ENCODE assay signal across 18 mouse cellular contexts in genomic region chr5:43074536-43074935, GRCm38 (mm10).
DNase-seq lines count a peak whose midpoint lies in the region; ATAC-seq and TF ChIP-seq lines count a peak whose summit lies in the region.
"Had no signal": no experiment of that assay in that cellular context is flagged by ENCODE, and none has a peak within 500 bp of the region (broad histone marks: within the 10 kb centered on the region; RNA-seq: fewer than 3 reads in every experiment).

No protein-coding gene starts in this region.

- no peaks in the 10 kb centered on the region for H3K9me3 ChIP-seq in kidney, embryonic 14.5 days (ENCODE audit: control insufficient read depth, low read length)
- H3K9me3 ChIP-seq in liver, postnatal 0 days (ENCODE audit: low read length) = no peaks in the 10 kb centered on the region
- no peaks in the 10 kb centered on the region for H3K9me3 ChIP-seq in liver, embryonic 11.5 days (ENCODE audit: control insufficient read depth, low read length)
- H3K9me3 ChIP-seq: embryonic facial prominence, embryonic 10.5 days; forebrain, embryonic 13.5 days; heart, embryonic 13.5 days had no signal

- H3K4me3 ChIP-seq in kidney, embryonic 14.5 days (ENCODE audit: low read length) = no peak overlapping the region
- no peak overlapping the region for H3K4me3 ChIP-seq in liver, postnatal 0 days (ENCODE audit: low read depth, low read length)
- no peak overlapping the region for H3K4me3 ChIP-seq in liver, embryonic 11.5 days (ENCODE audit: low read depth, low read length)
- H3K4me3 ChIP-seq: embryonic facial prominence, embryonic 10.5 days; forebrain, embryonic 13.5 days; heart, adult 2 months; heart, embryonic 13.5 days had no signal

- DNase-seq in kidney, adult 8-10 months = peak; percentile 26 to 71
- DNase-seq in liver, postnatal 0 days = no peak
- DNase-seq in liver, embryonic 11.5 days (ENCODE audit: low spot score) = no peak
- peak; percentile 72 for DNase-seq in kidney, postnatal 14 days
- DNase-seq in spleen, postnatal 36 days (ENCODE audit: low spot score in 2 of 2) = no peak
- DNase-seq in right cerebral cortex, postnatal 10 days (ENCODE audit: low spot score in 2 of 2) = no peak
- DNase-seq: adrenal gland, adult 8-10 months; adrenal gland, postnatal 36 days; cerebellum, adult 2 months; cerebellum, postnatal 10 days; forebrain, postnatal 0 days; gastrocnemius, postnatal 14 days; heart, adult 2 months; heart, postnatal 36 days had no signal

- 84% methylated on average over 3 of the region's 3 CpGs for WGBS in kidney, embryonic 14.5 days
- 53% methylated on average over 3 of the region's 3 CpGs for WGBS in liver, postnatal 0 days (ENCODE audit: insufficient replicate concordance)
- 77% methylated on average over 3 of the region's 3 CpGs for WGBS in liver, embryonic 11.5 days

- no peaks in the 10 kb centered on the region for H3K27me3 ChIP-seq in kidney, embryonic 14.5 days (ENCODE audit: control insufficient read depth, insufficient read depth, low read length)
- no peaks in the 10 kb centered on the region for H3K27me3 ChIP-seq in liver, postnatal 0 days (ENCODE audit: insufficient read depth, low read length)
- H3K27me3 ChIP-seq in liver, embryonic 11.5 days (replicated peaks; ENCODE audit: control insufficient read depth, insufficient read depth, low read length) = no peaks in the 10 kb centered on the region
- H3K27me3 ChIP-seq: forebrain, embryonic 13.5 days; heart, embryonic 13.5 days had no signal

- no peak overlapping the region for H3K4me2 ChIP-seq in kidney, embryonic 14.5 days (replicated peaks; ENCODE audit: low read depth, low read length)
- no peak overlapping the region for H3K4me2 ChIP-seq in liver, postnatal 0 days (ENCODE audit: low read depth, low read length)
- H3K4me2 ChIP-seq in liver, embryonic 11.5 days = no peak overlapping the region
- H3K4me2 ChIP-seq: forebrain, embryonic 13.5 days; heart, embryonic 13.5 days had no signal

- no peaks in the 10 kb centered on the region for H3K4me1 ChIP-seq in kidney, embryonic 14.5 days (ENCODE audit: control insufficient read depth, insufficient read depth, low read length)
- H3K4me1 ChIP-seq in liver, postnatal 0 days (ENCODE audit: insufficient read depth) = 0 out of 2 replicates have a peak, but pooled peaks cover 3% of the 10 kb centered on the region
- no peaks in the 10 kb centered on the region for H3K4me1 ChIP-seq in liver, embryonic 11.5 days (replicated peaks; ENCODE audit: control insufficient read depth, insufficient read depth, low read length)
- H3K4me1 ChIP-seq: embryonic facial prominence, embryonic 10.5 days; forebrain, embryonic 13.5 days; heart, embryonic 13.5 days had no signal

- no peak overlapping the region for H3K9ac ChIP-seq in kidney, embryonic 14.5 days (ENCODE audit: low read depth, low read length)
- H3K9ac ChIP-seq in liver, postnatal 0 days (replicated peaks) = no peak overlapping the region
- no peak overlapping the region for H3K9ac ChIP-seq in liver, embryonic 11.5 days (ENCODE audit: low read depth, low read length)
- H3K9ac ChIP-seq: forebrain, embryonic 13.5 days; forebrain, postnatal 0 days; heart, embryonic 13.5 days had no signal

- no peak for TF ChIP-seq EP300 in liver, postnatal 0 days (IDR thresholded peaks at IDR 0.05; ENCODE audit: low read depth)

- H3K27ac ChIP-seq in kidney, embryonic 14.5 days (ENCODE audit: low read depth, low read length) = no peak overlapping the region
- no peak overlapping the region for H3K27ac ChIP-seq in liver, postnatal 0 days (ENCODE audit: low read depth)
- no peak overlapping the region for H3K27ac ChIP-seq in liver, embryonic 11.5 days (ENCODE audit: low read depth, low read length)
- H3K27ac ChIP-seq: embryonic facial prominence, embryonic 10.5 days; forebrain, embryonic 13.5 days; heart, adult 2 months; heart, embryonic 13.5 days had no signal

- TF ChIP-seq CTCF in liver, postnatal 0 days (IDR thresholded peaks at IDR 0.05; ENCODE audit: low read depth) = no peak

- H3K36me3 ChIP-seq in kidney, embryonic 14.5 days (ENCODE audit: control insufficient read depth, insufficient read depth, low read length) = no peaks in the 10 kb centered on the region
- no peaks in the 10 kb centered on the region for H3K36me3 ChIP-seq in liver, postnatal 0 days (replicated peaks; ENCODE audit: insufficient read depth, low read length)
- no peaks in the 10 kb centered on the region for H3K36me3 ChIP-seq in liver, embryonic 11.5 days (ENCODE audit: control insufficient read depth, insufficient read depth, low read length)
- H3K36me3 ChIP-seq: embryonic facial prominence, embryonic 10.5 days; heart, embryonic 13.5 days had no signal

- no peak for ATAC-seq in kidney, embryonic 14.5 days (ENCODE audit: low FRiP score, low TSS enrichment)
- peak; percentile 62 for ATAC-seq in liver, postnatal 0 days
- no peak for ATAC-seq in liver, embryonic 11.5 days (replicated peaks; ENCODE audit: low FRiP score)
- ATAC-seq: forebrain, embryonic 13.5 days; forebrain, postnatal 0 days had no signal

Comparison
In these comparisons a context has a peak if more than half of its experiments do, and no peak if none do; other contexts are left out.
1. DNase-seq: peak in kidney, adult 8-10 months (2 of 2) and kidney, postnatal 14 days (single experiment); none in liver, postnatal 0 days (single experiment), liver, embryonic 11.5 days (single experiment), spleen, postnatal 36 days (0 of 2) and right cerebral cortex, postnatal 10 days (0 of 2).